Mouse (Mus musculus) MEL (cell line): ENCODE measurements around the gene Rims3. TPM values are rescaled to one million over a fixed set of nuclear protein-coding genes. Genes with fewer than 3 reads are reported as not detected.

Source experiments
- DNase-seq: peaks from one replicate; pipeline ENCODE4 v3.0.0; 2011; ENCODE audit warnings: low read depth, low spot score
- H3K27ac ChIP-seq: 2 replicates; pipeline ENCODE4 v1.5.1; 2012; ENCODE audit warnings: low read depth, mild to moderate bottlenecking, control low read depth, low read length, moderate library complexity; ENCODE audit not compliant: control insufficient read depth
- H3K27me3 ChIP-seq, 2 experiments: fragments of 150-350 bp in 1 of 2; sonication (generic) in 1 of 2; 2 replicates each; pipeline ENCODE4 v1.6.1; 2012; ENCODE audit warnings: low read length in 2 of 2, mild to moderate bottlenecking in 2 of 2, improper control_type of control experiment in 1 of 2, moderate library complexity in 1 of 2; ENCODE audit not compliant: insufficient read depth in 2 of 2, control insufficient read depth in 1 of 2
- H3K36me3 ChIP-seq, 2 experiments: 2 replicates each; pipeline ENCODE4 v1.6.1; 2012 to 2014; ENCODE audit warnings: low read length in 2 of 2, improper control_type of control experiment in 1 of 2, inconsistent platforms in 1 of 2, mild to moderate bottlenecking in 1 of 2; ENCODE audit not compliant: insufficient read depth in 2 of 2, control insufficient read depth in 1 of 2
- H3K4me1 ChIP-seq, 2 experiments: fragments of 150-350 bp in 1 of 2; sonication (generic) in 1 of 2; 2 replicates each; pipeline ENCODE4 v1.6.1; 2012; ENCODE audit warnings: low read length in 2 of 2, improper control_type of control experiment in 1 of 2, mild to moderate bottlenecking in 1 of 2; ENCODE audit not compliant: insufficient read depth in 2 of 2, control insufficient read depth in 1 of 2
- H3K4me3 ChIP-seq, 2 experiments: fragments of 150-350 bp in 1 of 2; sonication (generic) in 1 of 2; 2 replicates each; pipeline ENCODE4 v1.5.1; 2012; ENCODE audit warnings: low read depth in 2 of 2, low read length in 2 of 2, mild to moderate bottlenecking in 2 of 2, moderate library complexity in 2 of 2, control low read depth in 1 of 2, improper control_type of control experiment in 1 of 2; ENCODE audit not compliant: control insufficient read depth in 1 of 2, insufficient read depth in 1 of 2
- H3K79me2 ChIP-seq: 2 replicates; pipeline ENCODE4 v1.6.1; 2012; ENCODE audit warnings: mild to moderate bottlenecking, low read length, moderate library complexity; ENCODE audit not compliant: control insufficient read depth, poor library complexity, insufficient read depth
- H3K9ac ChIP-seq: 2 replicates; pipeline ENCODE4 v1.6.1; 2012; ENCODE audit warnings: low read depth, mild to moderate bottlenecking, control low read depth, low read length, moderate library complexity; ENCODE audit not compliant: control insufficient read depth, poor library complexity, severe bottlenecking
- H3K9me3 ChIP-seq: fragments of 150-350 bp; sonication (generic); replicated peaks from 2 replicates; pipeline ENCODE4 v1.6.1; 2012; ENCODE audit warnings: mild to moderate bottlenecking, low read length, improper control_type of control experiment, moderate library complexity; ENCODE audit not compliant: insufficient read depth
- BHLHE40 ChIP-seq: IDR thresholded peaks from 2 replicates; pipeline ENCODE4 v1.6.1; 2012; ENCODE audit warnings: low read depth, mild to moderate bottlenecking, inconsistent platforms, low read length, improper control_type of control experiment, borderline replicate concordance
- CHD2 ChIP-seq: IDR thresholded peaks from 2 replicates; pipeline ENCODE4 v1.6.1; 2011; ENCODE audit warnings: low read length, improper control_type of control experiment
- CTCF ChIP-seq, 3 experiments: IDR thresholded peaks in 2 of 3; conservative IDR thresholded peaks in 1 of 3; 2 replicates each; pipeline ENCODE4 v1.5.1; 2011 to 2012; ENCODE audit warnings: low read length in 3 of 3, low read depth in 2 of 3, mild to moderate bottlenecking in 2 of 3, improper control_type of control experiment in 1 of 3, inconsistent platforms in 1 of 3, mixed read lengths in 1 of 3, moderate library complexity in 1 of 3; ENCODE audit not compliant: control insufficient read depth in 1 of 3, insufficient read depth in 1 of 3, poor library complexity in 1 of 3, severe bottlenecking in 1 of 3
- E2F4 ChIP-seq: IDR thresholded peaks from 2 replicates; pipeline ENCODE4 v1.6.1; 2011; ENCODE audit warnings: low read depth, low read length, improper control_type of control experiment, borderline replicate concordance
- ELF1 ChIP-seq: IDR thresholded peaks from 2 replicates; pipeline ENCODE4 v1.6.1; 2014; ENCODE audit warnings: low read depth, mild to moderate bottlenecking, inconsistent platforms, low read length, improper control_type of control experiment, moderate library complexity
- ETS1 ChIP-seq: IDR thresholded peaks from 2 replicates; pipeline ENCODE4 v1.6.1; 2012; ENCODE audit warnings: low read depth, mild to moderate bottlenecking, inconsistent platforms, low read length, improper control_type of control experiment, moderate library complexity
- GABPA ChIP-seq: IDR thresholded peaks from 2 replicates; pipeline ENCODE4 v1.6.1; 2012; ENCODE audit warnings: low read depth, mild to moderate bottlenecking, inconsistent platforms, low read length, improper control_type of control experiment, moderate library complexity
- HCFC1 ChIP-seq: IDR thresholded peaks from 2 replicates; pipeline ENCODE4 v1.6.1; 2012; ENCODE audit warnings: low read depth, mild to moderate bottlenecking, inconsistent platforms, low read length, improper control_type of control experiment, moderate library complexity
- JUND ChIP-seq: IDR thresholded peaks from 2 replicates; pipeline ENCODE4 v1.6.1; 2011; ENCODE audit warnings: low read depth, mild to moderate bottlenecking, improper control_type of control experiment, low read length
- MAFK ChIP-seq: IDR thresholded peaks from 2 replicates; pipeline ENCODE4 v1.6.1; 2011; ENCODE audit warnings: low read depth, mild to moderate bottlenecking, low read length, improper control_type of control experiment, borderline replicate concordance
- MAX ChIP-seq: IDR thresholded peaks from 2 replicates; pipeline ENCODE4 v1.6.1; 2011; ENCODE audit warnings: low read length, improper control_type of control experiment
- MAZ ChIP-seq: IDR thresholded peaks from 2 replicates; pipeline ENCODE4 v1.6.1; 2012; ENCODE audit warnings: low read depth, mild to moderate bottlenecking, inconsistent platforms, low read length, improper control_type of control experiment
- MEF2A ChIP-seq: IDR thresholded peaks from 2 replicates; pipeline ENCODE4 v1.6.1; 2014; ENCODE audit warnings: low read depth, mild to moderate bottlenecking, inconsistent platforms, low read length, improper control_type of control experiment; ENCODE audit not compliant: poor library complexity, insufficient replicate concordance, severe bottlenecking; ENCODE audit errors: extremely low read depth
- MYB ChIP-seq: IDR thresholded peaks from 2 replicates; pipeline ENCODE4 v1.6.1; 2011; ENCODE audit warnings: mild to moderate bottlenecking, low read depth, low read length, improper control_type of control experiment
- NELFE ChIP-seq: IDR thresholded peaks from 2 replicates; pipeline ENCODE4 v1.6.1; 2011; ENCODE audit warnings: low read depth, low read length, improper control_type of control experiment
- NRF1 ChIP-seq: IDR thresholded peaks from 2 replicates; pipeline ENCODE4 v1.6.1; 2014; ENCODE audit warnings: low read depth, mild to moderate bottlenecking, inconsistent platforms, low read length, improper control_type of control experiment, moderate library complexity; ENCODE audit not compliant: poor library complexity, insufficient read depth, severe bottlenecking
- POLR2A ChIP-seq, 2 experiments: IDR thresholded peaks; 2 replicates each; pipeline ENCODE4 v1.6.1; 2011 to 2012; ENCODE audit warnings: low read length in 2 of 2, mild to moderate bottlenecking in 2 of 2, control low read depth in 1 of 2, improper control_type of control experiment in 1 of 2, low read depth in 1 of 2, moderate library complexity in 1 of 2; ENCODE audit not compliant: control insufficient read depth in 1 of 2, insufficient read depth in 1 of 2, poor library complexity in 1 of 2
- POLR2AphosphoS2 ChIP-seq: IDR thresholded peaks from 2 replicates; pipeline ENCODE4 v1.6.1; 2011; ENCODE audit warnings: low read length, improper control_type of control experiment
- RAD21 ChIP-seq: IDR thresholded peaks from 2 replicates; pipeline ENCODE4 v1.6.1; 2011; ENCODE audit warnings: mild to moderate bottlenecking, low read depth, low read length, improper control_type of control experiment
- RCOR1 ChIP-seq: IDR thresholded peaks from 2 replicates; pipeline ENCODE4 v1.6.1; 2012; ENCODE audit warnings: low read depth, mild to moderate bottlenecking, inconsistent platforms, low read length, improper control_type of control experiment
- SIN3A ChIP-seq: IDR thresholded peaks from 2 replicates; pipeline ENCODE4 v1.6.1; 2012; ENCODE audit warnings: low read length, improper control_type of control experiment, inconsistent platforms
- SMC3 ChIP-seq: IDR thresholded peaks from 2 replicates; pipeline ENCODE4 v1.6.1; 2011; ENCODE audit warnings: low read depth, low read length, improper control_type of control experiment
- TAL1 ChIP-seq: IDR thresholded peaks from 2 replicates; pipeline ENCODE4 v1.6.1; 2012; ENCODE audit warnings: mild to moderate bottlenecking, inconsistent platforms, low read length, moderate library complexity, mixed read lengths
- TBP ChIP-seq: IDR thresholded peaks from 2 replicates; pipeline ENCODE4 v1.8.0; 2011; ENCODE audit warnings: low read depth, low read length, improper control_type of control experiment
- TCF12 ChIP-seq: IDR thresholded peaks from 2 replicates; pipeline ENCODE4 v1.6.1; 2014; ENCODE audit warnings: low read depth, mild to moderate bottlenecking, inconsistent platforms, low read length, improper control_type of control experiment, moderate library complexity
- UBTF ChIP-seq: IDR thresholded peaks from 2 replicates; pipeline ENCODE4 v1.6.1; 2012; ENCODE audit warnings: low read depth, mild to moderate bottlenecking, inconsistent platforms, low read length, improper control_type of control experiment, moderate library complexity, borderline replicate concordance; ENCODE audit not compliant: insufficient read depth
- USF1 ChIP-seq: IDR thresholded peaks from 2 replicates; pipeline ENCODE4 v1.6.1; 2014; ENCODE audit warnings: low read depth, mild to moderate bottlenecking, inconsistent platforms, low read length, improper control_type of control experiment, moderate library complexity
- USF2 ChIP-seq, 2 experiments: IDR thresholded peaks; 2 replicates each; pipeline ENCODE4 v1.6.1; 2011 to 2012; ENCODE audit warnings: improper control_type of control experiment in 2 of 2, low read length in 2 of 2, borderline replicate concordance in 1 of 2, inconsistent platforms in 1 of 2, low read depth in 1 of 2, mild to moderate bottlenecking in 1 of 2; ENCODE audit not compliant: insufficient read depth in 1 of 2
- ZMIZ1 ChIP-seq: IDR thresholded peaks from 2 replicates; pipeline ENCODE4 v1.6.1; 2012; ENCODE audit warnings: low read depth, mild to moderate bottlenecking, inconsistent platforms, low read length, improper control_type of control experiment, moderate library complexity
- ZNF384 ChIP-seq: IDR thresholded peaks from 2 replicates; pipeline ENCODE4 v1.6.1; 2012; ENCODE audit warnings: low read depth, mild to moderate bottlenecking, inconsistent platforms, low read length, improper control_type of control experiment
- polyA plus RNA-seq, 2 experiments: library from polyadenylated mRNA; stranded (reverse) in 1 of 2; unstranded in 1 of 2; fragments of >175 nt in 1 of 2; fragments of >200 nt in 1 of 2; gene quantifications; 2 replicates each; pipeline versions ENCODE4 v1.2.1 to v1.2.4; 2012; ENCODE audit warnings: low replicate concordance in 2 of 2, low read depth in 1 of 2; ENCODE audit not compliant: insufficient read length in 2 of 2, insufficient read depth in 1 of 2, missing spikeins in 1 of 2
- total RNA-seq: library from RNA; depleted of rRNA; stranded (reverse); fragments of 300-350 nt; gene quantifications from 2 replicates; pipeline ENCODE4 v1.2.3, GENCODE M21; 2012

Gene Rims3
- total and polyA plus RNA-seq, 3 experiments: 0.07 TPM; not detected in 2

- Histone ChIP-seq H3K36me3 (peaks cover 0 to 7% of the 10 kb centered on the region in 2 experiments; a peak in 2 of 4 replicates), H3K27me3 (no peaks in the 10 kb centered on the region), H3K9ac (no peak overlapping the region), H3K27ac (no peak overlapping the region), H3K9me3 (no peaks in the 10 kb centered on the region), H3K79me2 (peaks cover 14% of the 10 kb centered on the region), H3K4me1 (no peaks in the 10 kb centered on the region; a peak in 1 of 4 replicates), H3K4me3 (no peak overlapping the region)
- TF ChIP-seq UBTF (no peak), TCF12 (no peak), MEF2A (no peak), ZMIZ1 (no peak), TAL1 (no peak), MAFK (no peak), SIN3A (no peak), SMC3 (no peak), CTCF (IDR thresholded peaks at IDR 0.05 in 2 of 3, conservative IDR thresholded peaks at IDR 0.05 in 1 of 3; ENCODE audit: control insufficient read depth in 1 of 3, insufficient read depth in 1 of 3, low read depth in 2 of 3, low read length in 3 of 3, poor library complexity in 1 of 3, severe bottlenecking in 1 of 3) (no peak)
- no peak for DNase-seq
Observed at GRCm38 (mm10) chr4:120921461-120921860, 66.8 kb downstream of the Rims3 start.

- Histone ChIP-seq H3K4me1 (no peaks in the 10 kb centered on the region; a peak in 1 of 4 replicates), H3K27me3 (no peaks in the 10 kb centered on the region), H3K27ac (peak within 1 kb of the TSS; percentile 90), H3K9ac (peak within 1 kb of the TSS; percentile 89), H3K4me3 (peak within 1 kb of the TSS; percentile 94), H3K79me2 (peaks cover 14% of the 10 kb centered on the region), H3K9me3 (no peaks in the 10 kb centered on the region), H3K36me3 (peaks cover 0 to 7% of the 10 kb centered on the region in 2 experiments; a peak in 2 of 4 replicates)
- DNase-seq: peak; percentile 97
- TF ChIP-seq TBP (peak; percentile 90), ETS1 (peak; percentile 43; the same call in 1 of the 2 replicates), TCF12 (peak; percentile 59), POLR2A (IDR thresholded peaks at IDR 0.05; ENCODE audit: control insufficient read depth in 1 of 2, insufficient read depth in 1 of 2, low read depth in 1 of 2, low read length in 2 of 2, poor library complexity in 1 of 2) (peak; percentile 86 to 98), RAD21 (no peak), TAL1 (no peak), USF2 (IDR thresholded peaks at IDR 0.05; ENCODE audit: borderline replicate concordance in 1 of 2, insufficient read depth in 1 of 2, low read depth in 1 of 2, low read length in 2 of 2) (no peak), UBTF (peak; percentile 83; the same call in 1 of the 2 replicates), GABPA (no peak), MAX (no peak), E2F4 (no peak), USF1 (no peak), CHD2 (peak; percentile 99), NELFE (peak; percentile 98), SIN3A (peak; percentile 80; the same call in 1 of the 2 replicates), NRF1 (no peak), JUND (no peak), ELF1 (peak; percentile 86), POLR2AphosphoS2 (peak; percentile 95), MYB (no peak), MAZ (peak; percentile 83; the same call in 1 of the 2 replicates), HCFC1 (peak; percentile 85), ZNF384 (no peak), BHLHE40 (no peak), RCOR1 (no peak)
Observed at GRCm38 (mm10) chr4:120924554-120925299, 70.1 kb downstream of the Rims3 start, which contains the start of gene Exo5. TSS of gene Exo5 (minus strand) at chr4:120925017.
